Mouse (Mus musculus) embryonic facial prominence, embryonic 14.5 days (tissue): Measurements from ENCODE around the gene Tmprss2. TPM values are rescaled to one million over a fixed set of nuclear protein-coding genes. Genes with fewer than 3 reads are reported as not detected.

Experiments
- ATAC-seq: fragments of 200-750 bp; cut with Nextera tagmentation; 2 replicates; pipeline ENCODE4 v1.8.0; 2017; ENCODE audit warnings: low read depth, moderate number of reproducible peaks, moderate TSS enrichment
- DNase-seq: peaks from one replicate; pipeline ENCODE4 v3.0.0-alpha.2; 2015; ENCODE audit warnings: low spot score
- H3K27ac ChIP-seq: fragments of 300-500 bp; sonication (generic); replicated peaks from 2 replicates; pipeline ENCODE4 v1.5.1; 2014; ENCODE audit warnings: low read depth, mild to moderate bottlenecking, low read length, moderate library complexity
- H3K27me3 ChIP-seq: fragments of 300-500 bp; sonication (generic); replicated peaks from 2 replicates; pipeline ENCODE4 v1.6.1; 2014; ENCODE audit warnings: low read length; ENCODE audit not compliant: control insufficient read depth, insufficient read depth
- H3K36me3 ChIP-seq: fragments of 300-500 bp; sonication (generic); 2 replicates; pipeline ENCODE4 v1.6.1; 2014; ENCODE audit warnings: low read length, mixed read lengths; ENCODE audit not compliant: control insufficient read depth, insufficient read depth
- H3K4me1 ChIP-seq: fragments of 300-500 bp; sonication (generic); 2 replicates; pipeline ENCODE4 v1.6.1; 2014; ENCODE audit warnings: antibody characterized with exemption, low read length; ENCODE audit not compliant: control insufficient read depth, insufficient read depth
- H3K4me2 ChIP-seq: fragments of 300-500 bp; sonication (generic); 2 replicates; pipeline ENCODE4 v1.6.1; 2014; ENCODE audit warnings: low read depth, mild to moderate bottlenecking, low read length, moderate library complexity, mixed read lengths
- H3K4me3 ChIP-seq: fragments of 300-500 bp; sonication (generic); 2 replicates; pipeline ENCODE4 v1.5.1; 2014; ENCODE audit warnings: low read depth, mild to moderate bottlenecking, low read length
- H3K9ac ChIP-seq: fragments of 300-500 bp; sonication (generic); 2 replicates; pipeline ENCODE4 v1.6.1; 2014; ENCODE audit warnings: low read depth, mild to moderate bottlenecking, low read length, moderate library complexity, mixed read lengths
- H3K9me3 ChIP-seq: fragments of 300-500 bp; sonication (generic); 2 replicates; pipeline ENCODE4 v1.6.1; 2016; ENCODE audit warnings: low read length; ENCODE audit not compliant: control insufficient read depth
- WGBS: fragments of 180-500 bp; shearing (Covaris S2); extraction: QIAGEN DNeasy Blood & Tissue Kit; methylation state at CpG from one replicate; pipeline ENCODE4 v1.1.7; 2014; 5-methylcytosine and 5-hydroxymethylcytosine counted together
- polyA plus RNA-seq: library from polyadenylated mRNA; unstranded; fragments of >200 nt; fragmentation: Nextera tagmentation; extraction: Ambion mirVana; gene quantifications from 2 replicates; pipeline ENCODE4 v1.2.1, GENCODE M21; 2014

The Tmprss2 gene
- 2.5 and 2.8 TPM in 2 replicates for polyA plus RNA-seq

DNA sequence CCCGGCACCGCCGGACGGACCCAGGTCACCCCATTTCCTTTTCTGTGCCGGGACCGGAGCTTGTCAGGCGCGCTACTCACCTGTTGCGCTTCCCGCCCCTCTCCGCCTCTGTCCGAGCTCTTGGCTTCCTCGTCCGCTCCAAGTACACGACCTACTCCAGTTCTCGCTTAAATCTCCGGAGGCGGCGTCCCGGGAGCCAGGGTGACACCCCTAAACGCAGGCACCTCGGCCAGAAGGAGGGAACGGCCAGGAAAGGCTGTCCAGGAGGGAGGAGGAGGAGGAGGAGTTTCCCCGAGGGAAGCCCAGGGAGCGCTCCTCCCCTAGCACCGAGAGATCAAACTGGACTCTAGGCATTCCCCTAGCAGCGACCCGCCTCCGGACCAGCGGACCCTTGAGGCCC lies at the start of gene Tmprss2:
TSS of gene Tmprss2 (minus strand) at position 257 of the 400 bp plus-strand sequence.
- Histone ChIP-seq H3K4me1 (0 out of 2 replicates have a peak, but pooled peaks cover 3% of the 10 kb centered on the region), H3K4me2 (peak within 1 kb of the TSS; percentile 61), H3K27ac (no peak within 1 kb of the TSS), H3K9ac (0 out of 2 replicates have a peak within 1 kb of the TSS, but pooled peaks have one; percentile 40), H3K4me3 (peak within 1 kb of the TSS; percentile 37), H3K36me3 (no peaks in the 10 kb centered on the region), H3K9me3 (no peaks in the 10 kb centered on the region), H3K27me3 (peaks cover 40% of the 10 kb centered on the region)
- ATAC-seq (peak; percentile 56; the same call in 1 of the 2 replicates), DNase-seq (peak; percentile 14)
- under 1% methylated on average over 23 of the region's 30 CpGs for WGBS

DNA sequence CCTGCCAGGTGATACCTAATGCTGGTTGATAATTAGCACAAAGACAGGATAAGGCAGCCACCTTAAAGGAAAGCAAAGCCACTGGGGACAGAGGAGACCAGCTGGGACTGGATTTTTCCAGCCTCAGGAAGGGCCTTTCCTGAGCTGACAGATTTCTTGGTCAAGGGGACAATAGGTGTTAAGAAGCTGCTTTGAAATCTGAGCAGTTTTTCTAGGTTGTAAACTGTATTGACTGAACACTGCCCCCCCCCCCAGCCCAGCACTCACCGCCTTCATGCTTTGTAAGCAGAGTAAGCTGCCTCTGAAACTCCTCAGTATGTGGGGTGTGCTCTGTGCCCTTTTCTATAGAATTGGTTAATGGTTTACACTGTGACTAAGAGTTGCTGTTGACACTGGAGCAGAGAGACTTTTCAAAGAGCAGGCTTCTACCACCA lies 48.2 kb upstream of the Tmprss2 start:
- no peak overlapping the region for H3K9ac ChIP-seq
- H3K4me3 ChIP-seq = no peak overlapping the region
- 22% methylated on average over 1 of the region's 1 CpGs for WGBS
- peak; percentile 80; the same call in 1 of the 2 replicates for ATAC-seq
- no peak overlapping the region for H3K4me2 ChIP-seq
- DNase-seq = peak; percentile 39
- no peaks in the 10 kb centered on the region for H3K9me3 ChIP-seq
- H3K36me3 ChIP-seq = no peaks in the 10 kb centered on the region
- no peaks in the 10 kb centered on the region for H3K4me1 ChIP-seq
- H3K27ac ChIP-seq = no peak overlapping the region
- H3K27me3 ChIP-seq = no peaks in the 10 kb centered on the region

DNA sequence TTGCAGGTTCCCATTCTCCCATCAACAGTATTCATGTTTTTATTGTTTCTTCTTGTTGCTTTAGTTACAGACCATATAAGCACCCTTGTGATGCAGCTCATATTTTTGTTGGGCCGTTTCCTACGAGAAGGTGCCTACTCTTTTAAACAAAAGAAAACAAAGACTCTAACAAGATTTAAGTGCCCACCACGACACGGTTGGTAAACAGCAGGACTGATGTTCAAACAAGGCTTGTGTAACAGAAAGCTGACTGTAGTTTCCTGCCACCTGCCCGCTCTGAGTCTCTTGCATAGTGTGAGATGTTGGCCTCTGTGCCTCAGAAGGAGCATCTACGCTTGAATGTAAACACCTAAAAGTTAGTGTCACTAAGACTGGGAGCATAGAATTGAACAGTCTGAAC lies 47.5 kb upstream of the Tmprss2 start:
- H3K4me2 ChIP-seq = no peak overlapping the region
- H3K4me1 ChIP-seq = no peaks in the 10 kb centered on the region
- H3K27ac ChIP-seq = no peak overlapping the region
- ATAC-seq (no peak), DNase-seq (no peak)
- whole genome bisulfite sequencing = 70% methylated on average over 6 of the region's 6 CpGs
- H3K9ac ChIP-seq = no peak overlapping the region
- no peak overlapping the region for H3K4me3 ChIP-seq
- no peaks in the 10 kb centered on the region for H3K36me3 ChIP-seq
- H3K9me3 ChIP-seq = no peaks in the 10 kb centered on the region
- H3K27me3 ChIP-seq = no peaks in the 10 kb centered on the region

DNA sequence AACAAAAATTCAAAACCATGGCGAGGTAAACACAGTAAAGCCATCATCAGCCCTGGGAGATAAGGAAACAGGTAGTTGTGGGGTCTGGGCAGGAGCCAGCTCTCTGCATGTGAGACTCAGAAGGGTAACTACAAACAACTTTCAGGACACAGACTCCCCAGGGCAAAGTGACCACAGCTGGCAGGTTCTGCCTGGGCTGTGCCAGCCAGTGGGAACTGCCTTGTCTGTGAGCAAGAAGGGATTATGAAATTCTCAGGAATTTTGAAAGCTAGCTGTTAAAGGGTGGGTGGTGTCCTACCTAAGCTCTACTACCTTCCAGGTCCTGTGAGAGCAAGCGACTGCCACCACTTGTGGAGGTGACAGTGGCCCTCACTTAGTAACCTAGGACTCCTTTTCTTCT lies 44.8 kb upstream of the Tmprss2 start:
- H3K27ac ChIP-seq = no peak overlapping the region
- H3K36me3 ChIP-seq = no peaks in the 10 kb centered on the region
- H3K9me3 ChIP-seq = no peaks in the 10 kb centered on the region
- H3K4me1 ChIP-seq = no peaks in the 10 kb centered on the region
- H3K4me3 ChIP-seq = no peak overlapping the region
- H3K27me3 ChIP-seq = no peaks in the 10 kb centered on the region
- DNase-seq (no peak), ATAC-seq (no peak)
- no peak overlapping the region for H3K4me2 ChIP-seq
- no peak overlapping the region for H3K9ac ChIP-seq
- 74% methylated on average over 2 of the region's 2 CpGs for WGBS

DNA sequence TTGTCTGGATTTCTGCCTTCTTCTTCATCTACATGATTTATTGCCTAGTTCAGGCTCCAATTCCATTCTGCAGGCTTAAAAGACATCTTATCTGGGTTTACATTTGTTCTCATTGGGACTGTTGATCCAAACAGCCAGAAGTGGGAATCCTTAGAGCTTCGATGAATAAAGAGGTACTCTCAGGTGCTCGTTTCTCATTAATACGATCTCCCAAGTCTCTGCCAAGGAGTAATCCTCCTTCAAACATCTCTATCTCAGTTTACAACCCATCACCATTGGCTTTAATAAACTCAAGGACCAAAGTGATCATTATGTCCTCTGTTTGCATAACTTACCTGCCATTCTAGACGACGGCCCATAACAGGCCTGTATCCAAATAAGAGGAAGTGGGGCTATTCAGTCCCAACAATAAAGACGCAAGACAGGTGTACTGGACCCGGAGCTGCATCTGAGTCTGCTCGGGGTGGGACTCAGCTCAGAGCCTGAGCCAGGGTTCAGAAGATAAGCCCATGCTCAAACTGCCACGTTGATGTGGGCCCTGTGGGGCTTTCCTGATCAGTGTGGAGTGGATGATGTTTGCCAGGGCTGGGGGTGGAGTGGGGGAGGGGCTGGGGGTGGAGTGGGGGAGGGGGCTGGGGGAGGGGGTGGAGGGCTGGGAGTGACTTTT lies 38.7 kb upstream of the Tmprss2 start:
- H3K4me2 ChIP-seq = no peak overlapping the region
- DNase-seq = peak; percentile 24
- no peaks in the 10 kb centered on the region for H3K27me3 ChIP-seq
- H3K36me3 ChIP-seq = no peaks in the 10 kb centered on the region
- H3K9ac ChIP-seq = no peak overlapping the region
- no peak overlapping the region for H3K27ac ChIP-seq
- ATAC-seq = peak; percentile 79; the same call in 1 of the 2 replicates
- 77% methylated on average over 9 of the region's 9 CpGs for WGBS
- H3K4me1 ChIP-seq = no peaks in the 10 kb centered on the region
- no peaks in the 10 kb centered on the region for H3K9me3 ChIP-seq
- H3K4me3 ChIP-seq = no peak overlapping the region

- ATAC-seq (no peak), DNase-seq (no peak)
- Histone ChIP-seq H3K27ac (no peak overlapping the region), H3K4me2 (no peak overlapping the region), H3K9ac (no peak overlapping the region), H3K9me3 (no peaks in the 10 kb centered on the region), H3K36me3 (no peaks in the 10 kb centered on the region), H3K4me1 (no peaks in the 10 kb centered on the region), H3K4me3 (no peak overlapping the region), H3K27me3 (no peaks in the 10 kb centered on the region)
Observed at GRCm38 (mm10) chr16:97644681-97645080, 33.7 kb upstream of the Tmprss2 start.

- H3K9me3 ChIP-seq = no peaks in the 10 kb centered on the region
- H3K4me1 ChIP-seq = no peaks in the 10 kb centered on the region
- no peaks in the 10 kb centered on the region for H3K36me3 ChIP-seq
- no peak overlapping the region for H3K4me3 ChIP-seq
- no peak overlapping the region for H3K4me2 ChIP-seq
- WGBS = 87% methylated on average over 3 of the region's 3 CpGs
- no peak overlapping the region for H3K27ac ChIP-seq
- DNase-seq = no peak
- no peak for ATAC-seq
- H3K27me3 ChIP-seq = no peaks in the 10 kb centered on the region
- no peak overlapping the region for H3K9ac ChIP-seq
Observed at GRCm38 (mm10) chr16:97639630-97640029, 28.6 kb upstream of the Tmprss2 start.

GRCm38 (mm10) chr16:97632880-97633484 lies 22.0 kb upstream of the Tmprss2 start:
- peak; percentile 62 for DNase-seq
- Histone ChIP-seq H3K4me3 (no peak overlapping the region), H3K9ac (no peak overlapping the region), H3K27ac (no peak overlapping the region), H3K4me2 (no peak overlapping the region), H3K27me3 (no peaks in the 10 kb centered on the region), H3K9me3 (no peaks in the 10 kb centered on the region), H3K36me3 (no peaks in the 10 kb centered on the region), H3K4me1 (no peaks in the 10 kb centered on the region)
- WGBS = 51% methylated on average over 4 of the region's 4 CpGs
- ATAC-seq = peak; percentile 37; the same call in 1 of the 2 replicates

GRCm38 (mm10) chr16:97623166-97623565 lies 12.2 kb upstream of the Tmprss2 start:
- Histone ChIP-seq H3K27me3 (no peaks in the 10 kb centered on the region), H3K4me2 (no peak overlapping the region), H3K27ac (no peak overlapping the region), H3K4me1 (no peaks in the 10 kb centered on the region), H3K9ac (no peak overlapping the region), H3K36me3 (no peaks in the 10 kb centered on the region), H3K9me3 (no peaks in the 10 kb centered on the region), H3K4me3 (no peak overlapping the region)
- WGBS = 81% methylated on average over 6 of the region's 6 CpGs
- no peak for DNase-seq
- no peak for ATAC-seq
